29 mouse cellular contexts compared by ENCODE assay signal in the genomic region with DNA sequence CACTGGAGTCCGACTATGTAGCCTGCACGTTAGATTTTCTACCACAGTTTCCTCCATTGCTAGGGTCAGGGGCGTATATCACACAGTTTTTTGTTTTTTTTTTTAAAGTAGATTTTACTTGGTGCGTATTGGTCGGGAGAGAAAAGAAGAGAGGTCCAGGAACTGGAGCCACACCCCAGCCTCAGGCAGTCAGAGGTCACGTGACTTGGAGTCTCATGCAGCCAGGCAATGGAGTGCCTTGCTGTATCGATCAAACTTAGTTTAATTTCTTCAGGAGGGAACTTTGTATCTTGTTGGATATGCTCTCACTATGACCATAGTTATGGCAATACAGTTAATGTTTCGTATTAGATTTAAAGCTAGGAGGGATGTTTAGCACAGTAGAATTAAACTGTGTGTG. TPM values are rescaled to one million over a fixed set of nuclear protein-coding genes. Genes with fewer than 3 reads are reported as not detected.
A peak's percentile ranks its signal among the peaks of the same experiment; 100 is the strongest.
DNase-seq lines count a peak whose midpoint lies in the region; ATAC-seq and TF ChIP-seq lines count a peak whose summit lies in the region.
"Had no signal": no experiment of that assay in that cellular context is flagged by ENCODE, and none has a peak within 500 bp of the region (broad histone marks: within the 10 kb centered on the region; RNA-seq: fewer than 3 reads in every experiment).

No protein-coding gene starts in this region.

- no peak overlapping the region for H3K4me3 ChIP-seq in C2C12 (ENCODE audit: insufficient read depth, poor library complexity, severe bottlenecking)
- H3K4me3 ChIP-seq in ES-E14 (ENCODE audit: insufficient read depth in 1 of 2, low read depth in 1 of 2, low read length in 2 of 2, poor library complexity in 1 of 2, severe bottlenecking in 1 of 2): no peak overlapping the region
- H3K4me3 ChIP-seq: embryonic facial prominence, embryonic 12.5 days; embryonic facial prominence, embryonic 15.5 days; heart, embryonic 12.5 days; heart, embryonic 15.5 days; hindbrain, embryonic 10.5 days; hindbrain, embryonic 13.5 days; intestine, embryonic 15.5 days had no signal

- peaks cover 33% of the 10 kb centered on the region for H3K27me3 ChIP-seq in C2C12 (ENCODE audit: control insufficient read depth, insufficient read depth, insufficient read length)

- no peaks in the 10 kb centered on the region for H3K79me3 ChIP-seq in C2C12 (ENCODE audit: low read depth)

- no peak overlapping the region for H3K27ac ChIP-seq in ES-E14 (ENCODE audit: insufficient read depth, low read depth, low read length, poor library complexity, severe bottlenecking)
- H3K27ac ChIP-seq: embryonic facial prominence, embryonic 12.5 days; embryonic facial prominence, embryonic 15.5 days; heart, embryonic 15.5 days; hindbrain, embryonic 10.5 days; hindbrain, embryonic 13.5 days; intestine, embryonic 15.5 days had no signal

- peak; percentile 18 for DNase-seq in 416B (ENCODE audit: low read depth)
- DNase-seq in ES-E14 (ENCODE audit: low read depth, low spot score): peak; percentile 60
- peak; percentile 1 for DNase-seq in T-cell, adult 2 months (ENCODE audit: low spot score)
- no peak for DNase-seq in adrenal gland, postnatal 14 days
- no peak for DNase-seq in left cerebral cortex, postnatal 10 days (ENCODE audit: extremely low spot score in 1 of 2, low spot score in 2 of 2)
- DNase-seq: adrenal gland, adult 8-10 months; adrenal gland, postnatal 36 days; cerebellum, adult 18-20 months; cerebellum, adult 9-10 months; cerebellum, postnatal 14 days; forebrain, postnatal 0 days; gastrocnemius, postnatal 25 days; heart, adult 18-20 months; heart, postnatal 10 days; heart, postnatal 36 days; kidney, adult 11 months had no signal

- in situ Hi-C loops in ES-E14 (cut with MboI; ENCODE audit: low sequenced_read_pairs in 2 of 2, unreplicated experiment in 2 of 2): loop anchor here (10.0 to 25.0 kb wide), 3 partner anchors 290 to 337 kb away; no protein-coding TSS in a partner anchor

- H3K9ac ChIP-seq in ES-E14 (ENCODE audit: insufficient read depth, low read depth, low read length, poor library complexity, severe bottlenecking): no peak overlapping the region
- H3K9ac ChIP-seq: embryonic facial prominence, embryonic 12.5 days; embryonic facial prominence, embryonic 15.5 days; forebrain, postnatal 0 days; heart, embryonic 12.5 days; heart, embryonic 15.5 days; hindbrain, embryonic 13.5 days; intestine, embryonic 15.5 days had no signal

- intact Hi-C loops in left cerebral cortex, postnatal 10 days (cut with DNase I): loop anchor here (5.0 to 10.0 kb wide), 3 partner anchors 125 to 1203 kb away; no protein-coding TSS in a partner anchor

- no peak for ATAC-seq in CD4-positive, CD25-positive, alpha-beta regulatory T cell, adult 4 months
- ATAC-seq: activated CD4-positive, CD25-positive, alpha-beta regulatory T cell, adult 4 months; forebrain, embryonic 14.5 days; forebrain, postnatal 0 days; hindbrain, embryonic 16.5 days; intestine, embryonic 15.5 days had no signal

- no peaks in the 10 kb centered on the region for H3K79me2 ChIP-seq in C2C12 (ENCODE audit: control insufficient read depth, insufficient read depth)

- no peak for TF ChIP-seq CTCF in C2C12 (IDR thresholded peaks at IDR 0.05; ENCODE audit: control insufficient read depth, insufficient read depth, insufficient read length)

- no peaks in the 10 kb centered on the region for H3K9me3 ChIP-seq in ES-E14 (ENCODE audit: control insufficient read depth, insufficient read depth, low read depth, low read length)
- H3K9me3 ChIP-seq: embryonic facial prominence, embryonic 12.5 days; embryonic facial prominence, embryonic 15.5 days; heart, embryonic 12.5 days; heart, embryonic 15.5 days; hindbrain, embryonic 10.5 days; hindbrain, embryonic 13.5 days; intestine, embryonic 15.5 days had no signal

- no peaks in the 10 kb centered on the region for H3K36me3 ChIP-seq in C2C12 (ENCODE audit: control insufficient read depth, insufficient read depth)
- H3K36me3 ChIP-seq in ES-E14 (ENCODE audit: control insufficient read depth, insufficient read depth, low read length, poor library complexity, severe bottlenecking): no peaks in the 10 kb centered on the region
- H3K36me3 ChIP-seq: embryonic facial prominence, embryonic 12.5 days; embryonic facial prominence, embryonic 15.5 days; heart, embryonic 12.5 days; heart, embryonic 15.5 days; hindbrain, embryonic 10.5 days; hindbrain, embryonic 13.5 days; intestine, embryonic 15.5 days had no signal

- no peak overlapping the region for H3ac ChIP-seq in C2C12 (ENCODE audit: control insufficient read depth, insufficient read length, low read depth)

- H3K4me1 ChIP-seq in ES-E14 (ENCODE audit: control insufficient read depth in 2 of 2, insufficient read depth in 2 of 2, low read length in 2 of 2, poor library complexity in 1 of 2): peaks cover 4 to 13% of the 10 kb centered on the region in 2 experiments

TF ChIP-seq in C2C12, 6 proteins besides CTCF, POLR2A, EP300 and RAD21:
- TF ChIP-seq USF1 (IDR thresholded peaks at IDR 0.05; ENCODE audit: low read depth) (peak; percentile 69), FOSL1 (IDR thresholded peaks at IDR 0.05; ENCODE audit: insufficient read depth, low read length, poor library complexity, severe bottlenecking) (no peak)

TF ChIP-seq in ES-E14, 5 proteins besides CTCF, POLR2A, EP300 and RAD21:
- TF ChIP-seq CHD2 (IDR thresholded peaks at IDR 0.05; ENCODE audit: low read depth, low read length): no peak
- no peak for TF ChIP-seq ZNF384 (IDR thresholded peaks at IDR 0.05; ENCODE audit: low read depth, low read length)
- no peak for TF ChIP-seq ZC3H11A (IDR thresholded peaks at IDR 0.05; ENCODE audit: borderline replicate concordance, low read depth, low read length)
- no peak for TF ChIP-seq MAFK (IDR thresholded peaks at IDR 0.05; ENCODE audit: insufficient read depth, low read depth, low read length)
- no peak for TF ChIP-seq HCFC1 (IDR thresholded peaks at IDR 0.05; ENCODE audit: borderline replicate concordance, insufficient read depth, low read length)

RNA-seq across cellular contexts. Expression of gene Dkk1, which starts 2.8 kb away (rescaled TPM):
- polyA plus RNA-seq in C2C12 (2012; fragmentation: generic; extraction: Trizol): not detected
- total RNA-seq in ES-E14 (2012; rRNA removed): 1.0 and 7.9 TPM in 2 replicates
- not detected for polyA plus RNA-seq in CD4-positive, CD25-positive, alpha-beta regulatory T cell, adult 4 months (2017; shearing (Covaris generic))
- 0.15 and 0.38 TPM in 2 replicates for total RNA-seq in adrenal gland, postnatal 14 days (2021)
- under 1 TPM in 1 of 2 experiments, not detected in 1; 0.14 TPM for total RNA-seq in left cerebral cortex, postnatal 10 days (2021)
- total RNA-seq: adrenal gland, adult 8-10 months; adrenal gland, postnatal 36 days; gastrocnemius, adult 8-10 months; gastrocnemius, postnatal 25 days; heart, adult 18-20 months; heart, postnatal 10 days; heart, postnatal 36 days had no signal
- polyA plus RNA-seq: activated CD4-positive, CD25-positive, alpha-beta regulatory T cell, adult 4 months had no signal

Comparison
In these comparisons a context has a peak if more than half of its experiments do, and no peak if none do; other contexts are left out.
1. DNase-seq: peak in 416B (single experiment), ES-E14 (single experiment) and T-cell, adult 2 months (single experiment); none in adrenal gland, postnatal 14 days (single experiment) and left cerebral cortex, postnatal 10 days (0 of 2).